Mouse (Mus musculus): ENCODE measurements at regions not wholly inside any gene's neighbourhood (a gene's known extent, or its start where the extent isn't known, plus 50 kb on each side); places are given as distances from the start of the nearest gene placed in this dataset.

- Histone ChIP-seq H3K4me2 (no peak overlapping the region), H3K4me3 (replicated peaks) (no peak overlapping the region), H3K27me3 (replicated peaks) (no peaks in the 10 kb centered on the region), H3K9me3 (no peaks in the 10 kb centered on the region), H3K9ac (no peak overlapping the region), H3K4me1 (no peaks in the 10 kb centered on the region), H3K36me3 (no peaks in the 10 kb centered on the region), H3K27ac (no peak overlapping the region)
- no peak for ATAC-seq (ENCODE audit: insufficient read depth, low FRiP score, low read depth)
- WGBS = 80% methylated on average over 2 of the region's 2 CpGs
Observed at GRCm38 (mm10) chr5:26494003-26494402, 236.5 kb downstream of the Gm7361 start.

DNA sequence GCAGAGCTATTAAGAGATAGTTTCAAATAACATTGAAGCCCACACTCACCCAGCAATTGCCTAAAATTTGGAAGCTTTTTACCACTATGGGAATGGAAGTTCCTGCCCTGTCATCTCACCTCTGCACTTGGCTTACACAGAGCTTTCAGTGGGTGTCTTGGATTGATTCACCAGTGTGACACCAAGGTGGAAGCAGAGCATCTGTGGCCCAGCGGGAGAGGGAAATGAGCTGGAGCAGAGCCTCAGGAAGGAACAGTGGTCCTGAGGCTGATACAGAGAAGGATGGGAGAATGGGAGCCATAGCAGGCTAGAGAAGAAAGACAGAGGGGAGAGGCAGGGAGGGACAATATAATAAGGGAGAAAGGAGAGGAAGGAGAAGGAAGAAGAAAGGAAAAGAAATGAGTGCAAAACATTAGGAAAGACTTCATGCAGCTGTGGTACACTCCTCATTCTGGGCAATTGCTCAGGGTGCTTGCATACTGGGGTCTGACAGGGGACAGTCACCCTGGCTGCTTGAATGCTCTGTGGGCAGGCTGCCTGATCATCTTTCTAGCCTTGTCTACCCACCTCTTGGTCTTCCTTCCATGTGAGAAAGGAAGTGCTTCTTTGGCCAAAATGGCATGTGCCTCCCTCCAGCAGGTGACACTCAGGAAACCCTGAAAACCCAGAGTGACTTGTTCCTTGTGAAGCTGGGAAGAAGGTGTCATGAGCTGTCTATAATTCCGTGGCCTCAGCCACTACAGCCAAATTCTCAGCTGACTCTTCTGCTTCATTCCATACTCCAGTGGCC, 240.3 kb downstream of the Gm7361 start:
- 70% methylated on average over 2 of the region's 2 CpGs for WGBS
- Histone ChIP-seq H3K9ac (no peak overlapping the region), H3K36me3 (no peaks in the 10 kb centered on the region), H3K4me3 (replicated peaks) (no peak overlapping the region), H3K27ac (no peak overlapping the region), H3K4me2 (no peak overlapping the region), H3K27me3 (replicated peaks) (no peaks in the 10 kb centered on the region), H3K4me1 (no peaks in the 10 kb centered on the region), H3K9me3 (no peaks in the 10 kb centered on the region)
- no peak for ATAC-seq (ENCODE audit: insufficient read depth, low FRiP score, low read depth)

DNA sequence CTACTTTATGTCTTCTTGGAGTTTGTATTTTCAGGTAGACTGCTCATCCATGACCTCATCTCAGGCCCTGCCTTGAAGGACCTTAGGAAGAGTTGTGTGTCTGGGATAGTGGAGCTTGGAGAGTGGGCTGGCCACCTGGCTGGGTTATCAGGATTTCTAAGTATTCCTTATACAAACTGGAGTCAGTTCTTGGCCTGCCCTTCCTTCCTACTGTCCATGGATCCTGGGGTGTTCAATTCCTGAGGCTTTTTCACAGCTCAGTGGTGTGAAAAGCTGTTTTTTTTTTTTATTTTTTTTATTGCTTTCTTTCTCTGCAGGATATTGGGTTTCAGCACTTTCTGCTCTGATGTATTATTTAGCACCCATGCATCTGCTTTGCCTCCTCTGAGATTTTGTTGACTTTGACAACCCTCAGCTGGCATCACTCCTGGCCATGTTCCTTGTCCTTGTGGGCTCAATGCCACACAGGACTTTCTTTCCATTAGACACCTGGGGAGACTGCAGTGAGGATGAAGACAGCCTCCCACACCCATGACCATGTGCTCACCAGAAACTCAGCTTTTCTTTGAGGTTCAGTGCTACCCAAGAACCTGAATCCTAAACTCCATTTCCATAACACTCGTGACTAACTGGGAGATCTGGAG, 252.2 kb downstream of the Gm7361 start:
- ATAC-seq (ENCODE audit: insufficient read depth, low FRiP score, low read depth) = no peak
- no peaks in the 10 kb centered on the region for H3K36me3 ChIP-seq
- H3K4me3 ChIP-seq (replicated peaks) = no peak overlapping the region
- WGBS = 62% methylated on average over 1 of the region's 1 CpGs
- H3K9me3 ChIP-seq = no peaks in the 10 kb centered on the region
- H3K4me2 ChIP-seq = no peak overlapping the region
- no peak overlapping the region for H3K27ac ChIP-seq
- no peaks in the 10 kb centered on the region for H3K4me1 ChIP-seq
- no peak overlapping the region for H3K9ac ChIP-seq
- H3K27me3 ChIP-seq (replicated peaks) = no peaks in the 10 kb centered on the region

DNA sequence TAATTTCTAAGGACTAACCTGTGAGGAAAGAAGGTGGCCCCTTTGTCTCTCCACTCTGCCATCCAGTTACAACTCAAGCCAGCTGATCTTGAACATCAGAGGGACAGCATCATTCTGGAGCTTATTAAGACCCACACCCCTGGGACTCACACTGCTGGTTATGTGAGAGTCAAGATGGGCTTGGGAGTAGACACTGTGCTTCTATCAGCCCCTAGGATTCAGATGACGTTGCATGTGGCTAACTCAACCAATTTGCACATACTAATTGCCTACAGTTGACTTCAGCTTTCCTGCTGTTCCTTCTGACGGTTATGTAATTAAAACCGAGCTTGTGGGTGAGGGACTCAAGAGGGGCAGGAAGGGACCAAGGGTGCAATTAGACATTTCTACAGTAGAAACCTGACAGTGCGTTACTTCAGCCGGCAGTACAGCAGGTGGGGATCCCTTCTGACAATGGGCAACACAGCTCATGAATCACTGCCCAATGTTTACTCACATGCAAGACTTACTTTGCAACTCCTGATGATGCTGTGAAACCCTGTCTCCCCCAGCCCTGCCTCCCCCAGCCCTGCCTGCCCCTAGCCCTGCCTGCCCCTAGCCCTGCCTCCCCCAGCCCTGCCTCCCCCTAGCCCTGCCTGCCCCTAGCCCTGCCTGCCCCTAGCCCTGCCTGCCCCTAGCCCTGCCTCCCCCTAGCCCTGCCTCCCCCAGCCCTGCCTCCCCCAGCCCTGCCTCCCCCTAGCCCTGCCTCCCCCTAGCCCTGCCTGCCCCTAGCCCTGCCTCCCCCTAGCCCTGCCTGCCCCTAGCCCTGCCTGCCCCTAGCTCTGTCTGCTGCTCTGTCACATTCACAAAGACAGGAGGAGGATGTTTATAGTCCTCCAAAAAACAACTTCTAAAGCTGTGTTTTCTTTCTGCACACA, 255.8 kb downstream of the Gm7361 start:
- no peak for ATAC-seq (ENCODE audit: insufficient read depth, low FRiP score, low read depth)
- 41% methylated on average over 5 of the region's 5 CpGs for WGBS
- no peak overlapping the region for H3K4me2 ChIP-seq
- no peaks in the 10 kb centered on the region for H3K9me3 ChIP-seq
- no peak overlapping the region for H3K4me3 ChIP-seq (replicated peaks)
- H3K27me3 ChIP-seq (replicated peaks) = no peaks in the 10 kb centered on the region
- no peaks in the 10 kb centered on the region for H3K36me3 ChIP-seq
- no peak overlapping the region for H3K9ac ChIP-seq
- H3K27ac ChIP-seq = no peak overlapping the region
- H3K4me1 ChIP-seq = no peaks in the 10 kb centered on the region

- Histone ChIP-seq H3K4me2 (no peak overlapping the region), H3K9me3 (no peaks in the 10 kb centered on the region), H3K4me3 (replicated peaks) (no peak overlapping the region), H3K27me3 (replicated peaks) (no peaks in the 10 kb centered on the region), H3K9ac (no peak overlapping the region), H3K4me1 (no peaks in the 10 kb centered on the region), H3K27ac (no peak overlapping the region), H3K36me3 (no peaks in the 10 kb centered on the region)
- WGBS = 33% methylated on average over 6 of the region's 6 CpGs
- ATAC-seq (ENCODE audit: insufficient read depth, low FRiP score, low read depth) = no peak
Observed at GRCm38 (mm10) chr5:26535556-26535955, 278.1 kb downstream of the Gm7361 start.

GRCm38 (mm10) chr5:26563291-26563690, 253.7 kb upstream of the Dpp6 start:
- 55% methylated on average over 1 of the region's 1 CpGs for WGBS
- no peak for ATAC-seq (ENCODE audit: insufficient read depth, low FRiP score, low read depth)
- H3K4me3 ChIP-seq (replicated peaks) = no peak overlapping the region
- H3K27me3 ChIP-seq (replicated peaks) = no peaks in the 10 kb centered on the region
- no peak overlapping the region for H3K9ac ChIP-seq
- H3K9me3 ChIP-seq = no peaks in the 10 kb centered on the region
- no peak overlapping the region for H3K27ac ChIP-seq
- H3K4me2 ChIP-seq = no peak overlapping the region
- H3K4me1 ChIP-seq = no peaks in the 10 kb centered on the region
- H3K36me3 ChIP-seq = no peaks in the 10 kb centered on the region

DNA sequence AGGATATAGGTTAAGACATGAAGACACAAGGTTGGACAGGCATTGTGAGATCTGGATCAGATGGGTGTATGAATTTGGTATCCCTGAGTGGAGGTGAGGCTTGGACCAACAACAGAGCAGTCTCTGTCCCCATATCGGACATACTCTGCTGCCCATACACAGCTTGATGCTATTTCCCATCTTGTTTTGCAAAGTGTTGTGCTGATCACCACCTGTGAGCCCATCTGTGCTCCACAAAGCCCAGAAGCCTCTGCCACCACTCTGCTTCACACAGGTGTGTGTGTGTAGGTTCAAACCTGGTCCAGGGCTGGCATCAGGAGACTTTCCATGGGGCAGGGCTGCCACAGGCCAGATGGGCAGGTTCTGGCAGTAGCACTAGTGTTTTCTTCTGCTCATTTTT, 252.9 kb upstream of the Dpp6 start:
- no peak for ATAC-seq (ENCODE audit: insufficient read depth, low FRiP score, low read depth)

DNA sequence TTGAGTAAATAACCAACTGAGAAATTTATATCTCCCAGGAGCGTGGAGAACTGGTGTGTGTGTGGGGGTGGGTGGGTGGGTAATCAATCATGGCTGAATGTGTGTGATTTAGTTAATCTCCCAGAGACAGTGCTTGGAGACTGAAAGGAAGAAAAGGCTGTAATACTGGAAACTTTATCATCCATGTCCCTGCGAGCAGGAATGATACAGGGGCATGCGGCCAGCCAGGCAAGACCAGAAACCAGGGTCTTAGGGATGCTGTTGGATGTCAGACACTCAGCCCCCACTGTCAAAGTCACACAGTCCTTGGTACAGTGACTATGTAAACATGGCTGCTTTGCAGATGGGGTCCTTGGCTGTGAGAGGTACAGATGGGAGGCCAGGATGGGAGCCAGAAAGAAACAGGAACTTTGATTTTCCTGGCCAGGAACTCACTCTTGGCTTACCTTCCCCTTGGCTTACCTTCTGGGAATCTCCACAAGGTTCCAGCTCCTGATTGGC, 244.3 kb upstream of the Dpp6 start:
- Histone ChIP-seq H3K4me2 (no peak overlapping the region), H3K36me3 (no peaks in the 10 kb centered on the region), H3K4me1 (no peaks in the 10 kb centered on the region), H3K9ac (no peak overlapping the region), H3K9me3 (no peaks in the 10 kb centered on the region), H3K27me3 (replicated peaks) (no peaks in the 10 kb centered on the region), H3K4me3 (replicated peaks) (no peak overlapping the region), H3K27ac (no peak overlapping the region)
- ATAC-seq (ENCODE audit: insufficient read depth, low FRiP score, low read depth) = no peak; the same call in 1 of the 2 replicates
- 39% methylated on average over 3 of the region's 3 CpGs for WGBS

More for the DNA sequence above, 252.9 kb upstream of the Dpp6 start:
- H3K27ac ChIP-seq = no peak overlapping the region
- H3K4me3 ChIP-seq (replicated peaks) = no peak overlapping the region
- H3K4me1 ChIP-seq = no peaks in the 10 kb centered on the region
- H3K9me3 ChIP-seq = no peaks in the 10 kb centered on the region
- H3K27me3 ChIP-seq (replicated peaks) = no peaks in the 10 kb centered on the region
- H3K9ac ChIP-seq = no peak overlapping the region
- no peak overlapping the region for H3K4me2 ChIP-seq
- no peaks in the 10 kb centered on the region for H3K36me3 ChIP-seq
- 93% methylated on average over 1 of the region's 1 CpGs for WGBS

- Histone ChIP-seq H3K4me1 (no peaks in the 10 kb centered on the region), H3K9ac (no peak overlapping the region), H3K36me3 (no peaks in the 10 kb centered on the region), H3K4me2 (no peak overlapping the region), H3K27me3 (replicated peaks) (no peaks in the 10 kb centered on the region), H3K4me3 (replicated peaks) (no peak overlapping the region), H3K9me3 (no peaks in the 10 kb centered on the region), H3K27ac (no peak overlapping the region)
- no peak for ATAC-seq (ENCODE audit: insufficient read depth, low FRiP score, low read depth)
- 73% methylated on average over 3 of the region's 3 CpGs for WGBS
Observed at GRCm38 (mm10) chr5:26573446-26573845, 243.6 kb upstream of the Dpp6 start.

DNA sequence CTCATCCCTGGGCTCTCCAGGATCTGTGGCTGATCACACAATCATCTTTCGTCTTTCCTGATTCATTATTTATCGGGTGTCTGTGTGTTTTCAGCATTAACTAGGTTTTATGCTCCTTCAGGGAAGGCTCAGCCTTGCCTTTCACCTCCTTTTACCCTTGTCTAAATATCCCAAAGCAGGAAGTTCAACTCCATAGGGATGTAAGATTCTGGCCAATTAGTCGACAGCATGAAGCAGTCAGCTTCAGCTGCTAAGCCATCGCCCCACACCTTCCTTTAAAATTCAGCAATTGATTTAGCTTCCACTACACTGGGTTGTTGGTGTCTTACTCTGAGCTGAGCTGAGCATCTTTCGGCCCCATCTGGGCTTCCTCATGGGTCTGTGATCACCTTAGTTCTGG, 230.9 kb upstream of the Dpp6 start:
- H3K27ac ChIP-seq = no peak overlapping the region
- no peaks in the 10 kb centered on the region for H3K27me3 ChIP-seq (replicated peaks)
- 81% methylated on average over 5 of the region's 5 CpGs for WGBS
- H3K9ac ChIP-seq = no peak overlapping the region
- no peaks in the 10 kb centered on the region for H3K4me1 ChIP-seq
- no peaks in the 10 kb centered on the region for H3K9me3 ChIP-seq
- no peaks in the 10 kb centered on the region for H3K36me3 ChIP-seq
- no peak overlapping the region for H3K4me3 ChIP-seq (replicated peaks)
- no peak overlapping the region for H3K4me2 ChIP-seq
- ATAC-seq (ENCODE audit: insufficient read depth, low FRiP score, low read depth) = no peak

DNA sequence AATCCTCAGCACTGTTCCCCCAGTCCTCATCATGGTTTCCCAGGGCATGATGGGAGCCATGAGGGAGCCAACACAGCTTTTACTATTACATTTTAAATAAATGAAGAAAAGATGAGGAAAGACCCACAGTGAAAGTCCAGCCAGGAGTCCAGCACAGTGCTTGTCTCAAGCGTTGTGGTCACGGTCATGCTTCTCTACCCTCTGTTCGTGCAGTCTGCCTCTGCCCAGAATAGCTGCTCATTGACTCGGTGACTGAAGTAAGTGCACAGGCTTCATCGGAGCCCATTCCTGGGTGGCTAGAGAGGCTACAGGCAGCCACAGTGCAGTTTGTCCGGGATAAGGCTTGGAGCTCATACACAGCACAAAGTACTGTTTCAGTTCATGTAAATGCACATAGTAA, 226.1 kb upstream of the Dpp6 start:
- no peak overlapping the region for H3K4me3 ChIP-seq (replicated peaks)
- H3K36me3 ChIP-seq = no peaks in the 10 kb centered on the region
- H3K27ac ChIP-seq = no peak overlapping the region
- H3K4me1 ChIP-seq = no peaks in the 10 kb centered on the region
- no peak for ATAC-seq (ENCODE audit: insufficient read depth, low FRiP score, low read depth)
- H3K9ac ChIP-seq = no peak overlapping the region
- no peaks in the 10 kb centered on the region for H3K9me3 ChIP-seq
- WGBS = 85% methylated on average over 6 of the region's 6 CpGs
- no peaks in the 10 kb centered on the region for H3K27me3 ChIP-seq (replicated peaks)
- H3K4me2 ChIP-seq = no peak overlapping the region

- H3K36me3 ChIP-seq = no peaks in the 10 kb centered on the region
- 35% methylated on average over 3 of the region's 3 CpGs for WGBS
- H3K4me3 ChIP-seq (replicated peaks) = no peak overlapping the region
- no peaks in the 10 kb centered on the region for H3K9me3 ChIP-seq
- H3K4me2 ChIP-seq = no peak overlapping the region
- no peaks in the 10 kb centered on the region for H3K4me1 ChIP-seq
- H3K27ac ChIP-seq = no peak overlapping the region
- ATAC-seq (ENCODE audit: insufficient read depth, low FRiP score, low read depth) = no peak
- no peak overlapping the region for H3K9ac ChIP-seq
- H3K27me3 ChIP-seq (replicated peaks) = no peaks in the 10 kb centered on the region
Observed at GRCm38 (mm10) chr5:26592341-26592740, 224.7 kb upstream of the Dpp6 start.
